Mouse (Mus musculus): ENCODE results near the gene Igdcc3.

The Igdcc3 gene

GRCm38 (mm10) chr9:65175939-65176871 lies 35.2 kb downstream of the Igdcc3 start:
- in situ Hi-C loops (cut with MboI, MseI): no loop called here

- in situ Hi-C loops (cut with MboI, MseI): no loop called here
These were observed 36.5 kb downstream of the Igdcc3 start for GRCm38 (mm10) chr9:65177497-65177896.

- in situ Hi-C loops (cut with MboI, MseI): no loop called here
These were observed 36.9 kb downstream of the Igdcc3 start for GRCm38 (mm10) chr9:65177912-65178311.

- in situ Hi-C loops (cut with MboI, MseI): no loop called here
These were observed 37.6 kb downstream of the Igdcc3 start for GRCm38 (mm10) chr9:65178336-65179213.

GRCm38 (mm10) chr9:65179817-65180624 lies 39.0 kb downstream of the Igdcc3 start:
- in situ Hi-C loops (cut with MboI, MseI): no loop called here

GRCm38 (mm10) chr9:65188599-65188998 lies 47.6 kb downstream of the Igdcc3 start:
- in situ Hi-C loops (cut with MboI, MseI): no loop called here

- in situ Hi-C loops (cut with MboI, MseI): no loop called here
These were observed 49.3 kb downstream of the Igdcc3 start for GRCm38 (mm10) chr9:65190306-65190705.

- in situ Hi-C loops (cut with MboI, MseI): no loop called here
These were observed 50.4 kb downstream of the Igdcc3 start for GRCm38 (mm10) chr9:65191389-65191754.

GRCm38 (mm10) chr9:65191755-65192469 lies 50.9 kb downstream of the Igdcc3 start:
- in situ Hi-C loops (cut with MboI, MseI): no loop called here

GRCm38 (mm10) chr9:65193214-65193613 lies 52.2 kb downstream of the Igdcc3 start:
- in situ Hi-C loops (cut with MboI, MseI): no loop called here

GRCm38 (mm10) chr9:65195053-65195452 lies 54.1 kb downstream of the Igdcc3 start, which contains the start of gene Parp16:
Gene Parp16 (plus strand): TSS chr9:65195353.
- in situ Hi-C loops (cut with MboI, MseI): no loop called here

GRCm38 (mm10) chr9:65195621-65195981 lies 54.6 kb downstream of the Igdcc3 start:
- in situ Hi-C loops (cut with MboI, MseI): no loop called here

- in situ Hi-C loops (cut with MboI, MseI): no loop called here
These were observed 55.2 kb downstream of the Igdcc3 start for GRCm38 (mm10) chr9:65195982-65196737.

GRCm38 (mm10) chr9:65196738-65197569 lies 56.0 kb downstream of the Igdcc3 start:
- in situ Hi-C loops (cut with MboI, MseI): no loop called here

GRCm38 (mm10) chr9:65197826-65198225 lies 56.8 kb downstream of the Igdcc3 start:
- in situ Hi-C loops (cut with MboI, MseI): no loop called here

- in situ Hi-C loops (cut with MboI, MseI): no loop called here
These were observed 58.7 kb downstream of the Igdcc3 start for GRCm38 (mm10) chr9:65199723-65200122.

- in situ Hi-C loops (cut with MboI, MseI): no loop called here
These were observed 59.6 kb downstream of the Igdcc3 start for GRCm38 (mm10) chr9:65200606-65201005.

- in situ Hi-C loops (cut with MboI, MseI): no loop called here
These were observed 60.0 kb downstream of the Igdcc3 start for GRCm38 (mm10) chr9:65201021-65201380.

All from T-helper 2 cell (primary cell).